Mouse (Mus musculus): ENCODE data around the gene Zkscan5. TPM values are rescaled to one million over a fixed set of nuclear protein-coding genes. Genes with fewer than 3 reads are reported as not detected.

Zkscan5 gene
- 10 to 100 TPM in 1 of 2 experiments, 1 to 10 TPM in 1; 9.5 to 10.1 TPM for total RNA-seq (2021)

- DNase-seq, result peak; percentile 95 to 98
Observed at GRCm38 (mm10) chr5:145203936-145204691, at the start of gene Zkscan5. Gene Zkscan5 (plus strand): TSS chr5:145204562.

GRCm38 (mm10) chr5:145161361-145161760 lies 43.0 kb upstream of the Zkscan5 start:
- intact Hi-C loops (cut with DNase I), result no loop called here
- no peak for DNase-seq

More at GRCm38 (mm10) chr5:145203936-145204691, at the start of gene Zkscan5:
- intact Hi-C loops (cut with DNase I), result loop anchor here (2.0 kb wide), 1 partner anchor 27 kb away; the partner anchor contains the start of gene Zfp655

GRCm38 (mm10) chr5:145164710-145165109 lies 39.7 kb upstream of the Zkscan5 start:
- DNase-seq, result no peak
- intact Hi-C loops (cut with DNase I), result no loop called here

- no peak for DNase-seq
- intact Hi-C loops (cut with DNase I), result no loop called here
Observed at GRCm38 (mm10) chr5:145165184-145165583, 39.2 kb upstream of the Zkscan5 start.

- intact Hi-C loops (cut with DNase I), result loop anchor here (1.0 to 2.0 kb wide), 2 partner anchors 24 to 26 kb away; partner anchors contain the start of genes Bud31 and Pdap1
Observed at GRCm38 (mm10) chr5:145166536-145167305, 37.6 kb upstream of the Zkscan5 start, which contains the start of the genes Ptcd1 and Cpsf4. Gene Ptcd1 (minus strand): TSS chr5:145167108. Gene Cpsf4 (plus strand): TSS chr5:145167213.

GRCm38 (mm10) chr5:145167306-145167661 lies 37.1 kb upstream of the Zkscan5 start:
- DNase-seq, result no peak

More at GRCm38 (mm10) chr5:145166536-145167305, 37.6 kb upstream of the Zkscan5 start, which contains the start of the genes Ptcd1 and Cpsf4:
- peak; percentile 96 to 99 for DNase-seq

GRCm38 (mm10) chr5:145178461-145178980 lies 25.8 kb upstream of the Zkscan5 start:
- peak in 1 of 2 experiments; percentile 10 for DNase-seq
- intact Hi-C loops (cut with DNase I), result no loop called here

More at GRCm38 (mm10) chr5:145167306-145167661, 37.1 kb upstream of the Zkscan5 start:
- intact Hi-C loops (cut with DNase I), result loop anchor here (1.0 to 2.0 kb wide), 2 partner anchors 23 to 26 kb away; partner anchors contain the start of genes Bud31 and Pdap1

GRCm38 (mm10) chr5:145185244-145185643 lies 19.1 kb upstream of the Zkscan5 start:
- no peak for DNase-seq
- intact Hi-C loops (cut with DNase I), result no loop called here

- intact Hi-C loops (cut with DNase I), result no loop called here
- no peak for DNase-seq
Observed at GRCm38 (mm10) chr5:145189416-145189815, 14.9 kb upstream of the Zkscan5 start.

GRCm38 (mm10) chr5:145190373-145190772 lies 14.0 kb upstream of the Zkscan5 start:
- intact Hi-C loops (cut with DNase I), result loop anchor here (1.0 to 5.0 kb wide), 3 partner anchors 23 to 92 kb away; partner anchors contain the start of genes Cpsf4, Ptcd1, Zfp655 and Zscan25

GRCm38 (mm10) chr5:145190875-145191798 lies 13.2 kb upstream of the Zkscan5 start:
- intact Hi-C loops (cut with DNase I), result loop anchor here (1.0 to 5.0 kb wide), 3 partner anchors 24 to 91 kb away; partner anchors contain the start of genes Cpsf4, Ptcd1, Zfp655 and Zscan25
- peak; percentile 88 to 90 for DNase-seq

More at GRCm38 (mm10) chr5:145190373-145190772, 14.0 kb upstream of the Zkscan5 start:
- no peak for DNase-seq

GRCm38 (mm10) chr5:145191962-145192361 lies 12.4 kb upstream of the Zkscan5 start, which contains the start of gene Atp5j2:
Gene Atp5j2 (minus strand): TSS chr5:145192062.
- intact Hi-C loops (cut with DNase I), result loop anchor here (5.0 kb wide), 2 partner anchors 40 to 90 kb away; partner anchors contain the start of genes Zfp655 and Zscan25

GRCm38 (mm10) chr5:145200387-145200786 lies 4.0 kb upstream of the Zkscan5 start:
- DNase-seq, result no peak
- intact Hi-C loops (cut with DNase I), result no loop called here

More at GRCm38 (mm10) chr5:145191962-145192361, 12.4 kb upstream of the Zkscan5 start, which contains the start of gene Atp5j2:
- no peak for DNase-seq

- intact Hi-C loops (cut with DNase I), result no loop called here
- peak; percentile 78 to 79 for DNase-seq
Observed at GRCm38 (mm10) chr5:145201321-145201991, 2.9 kb upstream of the Zkscan5 start, which contains the start of gene Zkscan14. Gene Zkscan14 (minus strand): TSS chr5:145201868.

GRCm38 (mm10) chr5:145202446-145202845 lies 1.9 kb upstream of the Zkscan5 start:
- DNase-seq, result no peak
- intact Hi-C loops (cut with DNase I), result no loop called here

GRCm38 (mm10) chr5:145205041-145205440 lies 679 bp downstream of the Zkscan5 start:
- no peak for DNase-seq
- intact Hi-C loops (cut with DNase I), result loop anchor here (2.0 kb wide), 1 partner anchor 26 kb away; the partner anchor contains the start of gene Zfp655

GRCm38 (mm10) chr5:145207385-145207784 lies 3.0 kb downstream of the Zkscan5 start:
- DNase-seq, result no peak
- intact Hi-C loops (cut with DNase I), result no loop called here

GRCm38 (mm10) chr5:145207954-145208353 lies 3.6 kb downstream of the Zkscan5 start:
- intact Hi-C loops (cut with DNase I), result no loop called here
- no peak for DNase-seq
